Mouse (Mus musculus) left cerebral cortex, postnatal 10 days (tissue): Measurements from ENCODE around the gene Cyp1b1. TPM values are rescaled to one million over a fixed set of nuclear protein-coding genes. Genes with fewer than 3 reads are reported as not detected.

ENCODE experiments used
- DNase-seq, 2 experiments: peaks; one replicate each; pipeline ENCODE4 v3.0.0; 2021 to 2022; ENCODE audit warnings: low spot score in 2 of 2, mixed read lengths in 1 of 2; ENCODE audit errors: extremely low spot score in 1 of 2
- intact Hi-C: fragments of 180-260 bp; cut with DNase I; formaldehyde crosslinking; loops from one replicate; pipeline ENCODE4 v1.15.1; 2025
- total RNA-seq, 2 experiments: library from RNA; stranded (reverse); gene quantifications; 2 replicates each; pipeline ENCODE4 v1.2.3; 2021

Gene Cyp1b1
- total RNA-seq: 1 to 10 TPM; 3.9 to 4.1 TPM

DNA sequence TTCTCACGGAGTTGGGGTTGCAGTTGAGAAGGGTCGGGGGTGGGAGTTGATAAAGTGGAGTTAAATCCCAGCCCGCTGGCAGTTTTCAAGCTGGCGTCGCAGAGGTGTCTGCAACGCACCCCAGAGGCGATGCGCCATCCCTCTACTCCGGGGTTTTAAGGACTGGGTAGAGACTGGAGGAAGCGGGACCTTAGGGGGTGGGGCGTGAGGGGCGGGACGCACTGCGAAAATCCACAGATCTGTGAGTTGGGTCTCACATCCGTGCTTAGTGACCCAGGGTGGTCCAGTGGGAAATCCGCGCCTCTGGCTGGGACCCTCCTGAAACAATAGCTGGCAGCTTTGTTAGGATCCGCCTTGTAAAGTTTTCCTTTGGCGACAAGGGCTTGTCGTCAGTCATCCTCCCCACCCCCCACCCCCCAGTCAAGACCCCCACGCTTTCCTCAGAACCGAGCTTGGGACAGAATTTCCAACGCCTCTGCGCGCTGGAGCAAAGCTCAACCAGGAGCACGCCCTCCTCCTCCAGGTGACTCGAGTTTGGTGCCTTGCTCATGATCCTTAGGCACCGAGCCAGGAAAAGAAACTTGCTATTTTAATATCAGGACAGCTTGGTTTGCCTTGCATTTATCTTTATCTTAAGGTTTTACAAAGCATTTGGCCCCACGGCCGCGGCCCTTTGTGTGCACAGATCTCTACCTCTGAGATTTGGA lies at the start of gene Cyp1b1:
TSS of gene Cyp1b1 (minus strand) at position 131 of the 707 bp plus-strand sequence.
- intact Hi-C loops: loop anchor here (5.0 kb wide), 1 partner anchor 122 kb away; no protein-coding TSS in a partner anchor

DNA sequence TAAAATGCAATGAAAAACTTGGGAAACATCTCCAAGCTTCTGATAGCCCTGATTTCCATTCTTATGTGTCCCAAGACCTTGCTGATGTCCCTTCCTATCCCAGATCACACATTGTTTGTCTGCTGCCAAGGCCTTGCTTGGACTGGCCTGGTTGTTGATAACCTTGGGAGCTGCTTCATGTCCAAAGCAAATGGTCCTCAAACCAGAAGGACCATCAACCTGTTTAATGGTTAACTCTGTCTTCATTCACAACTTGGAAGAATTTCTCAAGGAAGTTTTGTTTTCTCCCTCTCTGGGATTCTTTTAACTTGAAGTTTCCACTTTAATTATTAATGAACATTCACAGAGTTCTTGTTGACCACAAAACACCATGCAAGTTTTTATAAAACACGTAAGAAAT lies 47.0 kb upstream of the Cyp1b1 start:
- intact Hi-C loops: no loop called here
- DNase-seq: no peak

More for the DNA sequence above, at the start of gene Cyp1b1:
- peak in 1 of 2 experiments; percentile 36 for DNase-seq

DNA sequence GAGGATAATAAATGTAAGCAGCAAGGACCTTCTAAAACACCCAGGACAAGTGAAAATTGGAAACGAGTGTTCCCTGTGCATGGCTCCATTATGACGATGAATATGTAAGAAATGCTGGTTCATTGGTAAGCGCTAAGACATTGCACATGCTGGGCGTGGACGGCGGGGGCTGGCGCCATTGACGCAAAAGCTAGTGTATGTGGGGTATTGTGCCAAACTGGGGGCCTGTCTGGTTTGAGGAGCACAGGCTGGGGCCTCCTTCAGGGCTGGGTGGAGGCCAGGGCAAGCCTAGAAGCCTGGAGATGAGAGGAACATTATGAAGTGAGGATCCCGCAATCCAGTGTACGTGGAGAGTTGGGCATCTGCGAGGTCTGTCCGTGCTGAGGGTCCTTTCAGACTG lies 39.0 kb upstream of the Cyp1b1 start:
- intact Hi-C loops: no loop called here
- DNase-seq: no peak

DNA sequence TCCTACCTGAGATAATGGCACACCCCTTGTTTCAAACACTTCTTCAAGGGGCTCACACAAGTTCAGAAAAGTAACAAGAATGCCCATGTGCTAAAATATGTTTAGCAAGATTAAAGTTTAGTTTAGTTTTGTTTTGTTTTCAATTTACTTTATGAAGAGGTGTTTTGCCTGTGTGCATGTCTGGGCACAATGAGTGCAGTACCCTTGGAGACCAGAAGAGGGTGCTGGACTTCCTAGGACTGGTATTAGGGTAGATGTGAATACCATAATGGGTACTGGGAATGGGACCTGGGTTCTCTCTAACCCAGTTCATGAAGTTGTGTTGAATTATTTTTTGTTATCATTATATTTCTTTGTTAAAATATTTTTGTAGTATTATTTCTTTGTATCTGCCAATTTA lies 38.0 kb upstream of the Cyp1b1 start:
- no peak for DNase-seq
- intact Hi-C loops: no loop called here

DNA sequence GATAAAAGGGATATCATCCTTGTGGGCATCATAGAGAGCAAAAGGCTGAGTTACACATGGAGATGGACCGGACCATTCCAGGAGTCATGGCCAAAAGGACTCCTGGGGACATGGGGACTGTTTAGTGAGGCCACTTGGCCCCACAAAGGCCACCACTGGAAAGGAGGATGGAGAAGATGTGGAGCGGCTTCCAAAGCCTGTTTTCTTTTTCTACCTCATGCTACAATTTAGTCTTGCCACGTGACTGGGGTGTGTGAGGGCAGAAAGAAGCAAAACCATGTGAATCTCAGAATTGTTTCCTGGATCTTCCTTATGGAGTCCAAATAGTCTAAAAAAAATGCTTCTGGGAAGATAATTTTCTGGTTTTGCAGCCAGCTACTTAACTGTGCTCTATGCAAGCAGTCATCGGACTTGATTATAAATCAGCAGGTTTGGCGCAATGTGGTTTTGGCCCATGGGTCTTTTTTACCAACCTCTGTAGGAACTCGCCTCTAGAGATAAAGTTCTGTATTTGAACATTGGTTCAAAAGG lies 36.9 kb upstream of the Cyp1b1 start:
- intact Hi-C loops: no loop called here

DNA sequence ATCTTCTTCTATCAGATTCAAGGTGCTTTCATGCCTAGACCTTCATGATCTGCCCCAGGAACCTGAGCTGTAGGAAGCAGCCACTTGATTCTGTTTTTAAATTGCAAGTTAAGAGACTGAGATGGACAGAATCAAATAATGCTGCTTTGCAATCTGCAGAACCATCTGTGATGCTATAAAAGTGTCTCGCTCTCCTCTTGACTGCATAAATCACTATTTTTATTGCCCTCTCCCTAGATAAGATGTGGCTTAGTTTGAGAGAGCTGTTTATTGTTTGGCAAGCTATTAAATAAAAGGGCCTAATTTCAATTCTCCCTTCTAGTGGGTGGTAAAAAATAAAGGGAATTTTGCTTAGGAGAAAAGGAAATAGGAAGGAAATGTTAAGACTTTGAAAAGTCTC lies 34.8 kb upstream of the Cyp1b1 start:
- intact Hi-C loops: no loop called here
- DNase-seq: no peak

More for the DNA sequence above, 36.9 kb upstream of the Cyp1b1 start:
- no peak for DNase-seq

DNA sequence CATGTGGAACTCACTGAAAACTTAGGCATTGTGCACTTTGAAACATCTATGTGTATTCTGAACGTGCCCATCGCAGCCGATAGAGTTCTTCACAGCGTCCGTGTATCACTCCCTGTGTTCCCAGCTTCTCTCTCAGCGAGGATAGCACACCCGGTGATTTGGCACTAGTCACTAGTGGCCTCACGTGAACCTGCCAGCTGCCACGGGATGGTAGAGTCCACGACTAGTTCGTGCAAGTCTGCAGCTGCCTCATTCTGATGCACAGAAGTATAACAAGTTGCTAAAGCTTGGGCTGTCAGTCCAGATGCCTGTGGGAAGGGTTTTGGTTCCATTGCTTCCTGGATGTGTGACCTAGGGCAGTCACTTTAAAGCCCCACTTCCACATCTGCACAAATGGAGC lies 32.1 kb upstream of the Cyp1b1 start:
- no peak for DNase-seq
- intact Hi-C loops: no loop called here

DNA sequence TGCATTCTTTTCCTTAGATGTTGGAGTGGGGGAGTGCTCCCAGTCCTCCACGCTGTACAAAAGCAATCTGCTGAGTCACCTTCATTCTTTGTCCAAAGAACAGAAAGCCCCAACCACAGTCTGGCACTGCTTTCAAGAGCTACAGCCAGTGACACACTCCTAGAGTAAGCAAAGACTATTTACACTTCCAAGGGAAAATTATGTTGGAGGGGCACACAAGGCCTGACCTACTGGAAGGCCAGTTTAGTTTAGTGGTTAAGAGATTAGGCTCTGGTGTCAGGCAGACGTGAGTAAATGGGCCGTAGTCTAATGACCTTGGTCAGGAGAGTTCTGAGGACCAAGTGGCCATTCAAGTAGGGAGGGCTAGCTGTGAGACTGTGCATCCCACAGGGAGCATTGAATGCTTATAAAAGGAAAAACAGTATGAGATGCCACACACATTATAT lies 31.3 kb upstream of the Cyp1b1 start:
- intact Hi-C loops: no loop called here
- DNase-seq: no peak

DNA sequence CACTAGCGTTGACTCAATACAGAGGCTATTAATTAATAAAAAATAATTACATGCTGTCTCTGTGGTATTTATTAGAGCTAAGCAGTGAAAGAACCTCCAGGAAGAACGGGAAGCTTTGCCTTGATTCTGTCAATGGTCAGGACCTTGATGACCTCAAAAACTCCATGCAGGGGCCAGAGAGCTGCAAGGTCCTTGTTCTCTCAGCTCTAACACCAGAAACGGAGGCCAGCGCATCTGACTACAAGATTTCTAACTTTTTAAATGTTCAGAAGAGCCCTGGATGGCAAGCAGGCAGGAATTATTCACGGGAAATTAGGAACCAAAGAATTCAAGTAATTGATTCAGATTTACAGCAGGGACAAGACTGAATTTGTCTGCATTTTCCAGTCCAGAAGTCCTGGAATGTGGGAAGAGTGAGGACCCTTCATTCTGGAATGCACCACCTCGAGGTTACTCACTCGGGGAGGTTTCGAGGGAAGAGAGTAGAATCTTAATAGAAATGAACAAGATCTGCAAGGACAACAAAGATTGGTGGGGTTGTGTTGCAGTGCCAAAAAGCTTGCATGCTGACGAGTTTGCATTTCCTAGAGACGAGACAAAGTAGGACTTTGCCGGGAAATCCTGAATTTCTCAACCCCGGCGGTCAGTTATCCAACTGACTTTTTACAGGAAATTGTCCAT lies 30.3 kb upstream of the Cyp1b1 start:
- DNase-seq: no peak
- intact Hi-C loops: no loop called here

DNA sequence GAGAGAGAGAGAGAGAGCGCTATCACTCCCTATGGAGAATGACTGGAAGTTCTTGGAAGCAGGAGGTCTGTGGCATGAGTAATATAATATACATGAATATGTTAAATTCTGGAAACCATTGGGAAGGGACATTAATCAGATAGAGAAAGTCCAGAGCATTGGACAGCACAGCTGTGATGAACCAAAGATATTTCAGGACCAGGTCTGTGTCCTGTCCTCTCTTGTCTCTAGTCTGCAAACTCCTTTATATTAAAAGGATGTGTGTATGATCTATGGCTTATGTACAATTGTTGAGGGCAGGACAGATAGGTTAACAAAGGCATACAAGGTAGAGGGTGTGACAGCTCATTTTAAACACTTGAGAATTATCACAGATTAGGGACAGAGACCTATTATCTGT lies 28.6 kb upstream of the Cyp1b1 start:
- intact Hi-C loops: no loop called here
- no peak for DNase-seq

DNA sequence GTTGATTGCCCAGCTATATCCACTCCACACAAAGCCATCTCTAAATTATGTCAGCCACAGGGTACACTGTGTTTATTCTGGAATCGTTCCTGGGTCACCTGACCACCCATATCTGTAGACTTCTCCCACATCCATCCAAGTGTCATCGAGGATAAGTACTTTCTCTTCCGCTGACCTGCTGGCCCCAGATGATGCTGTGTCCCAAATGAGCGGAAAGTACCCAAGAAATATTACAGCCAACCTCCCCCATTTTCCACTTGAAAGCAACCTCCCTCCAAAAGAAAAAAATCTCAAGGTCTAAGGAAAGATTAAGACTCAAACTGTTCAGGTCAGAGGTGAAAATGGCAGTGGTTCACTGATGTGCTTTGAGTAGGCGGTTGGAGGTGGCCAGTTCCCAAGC lies 27.8 kb upstream of the Cyp1b1 start:
- intact Hi-C loops: no loop called here
- DNase-seq: no peak

DNA sequence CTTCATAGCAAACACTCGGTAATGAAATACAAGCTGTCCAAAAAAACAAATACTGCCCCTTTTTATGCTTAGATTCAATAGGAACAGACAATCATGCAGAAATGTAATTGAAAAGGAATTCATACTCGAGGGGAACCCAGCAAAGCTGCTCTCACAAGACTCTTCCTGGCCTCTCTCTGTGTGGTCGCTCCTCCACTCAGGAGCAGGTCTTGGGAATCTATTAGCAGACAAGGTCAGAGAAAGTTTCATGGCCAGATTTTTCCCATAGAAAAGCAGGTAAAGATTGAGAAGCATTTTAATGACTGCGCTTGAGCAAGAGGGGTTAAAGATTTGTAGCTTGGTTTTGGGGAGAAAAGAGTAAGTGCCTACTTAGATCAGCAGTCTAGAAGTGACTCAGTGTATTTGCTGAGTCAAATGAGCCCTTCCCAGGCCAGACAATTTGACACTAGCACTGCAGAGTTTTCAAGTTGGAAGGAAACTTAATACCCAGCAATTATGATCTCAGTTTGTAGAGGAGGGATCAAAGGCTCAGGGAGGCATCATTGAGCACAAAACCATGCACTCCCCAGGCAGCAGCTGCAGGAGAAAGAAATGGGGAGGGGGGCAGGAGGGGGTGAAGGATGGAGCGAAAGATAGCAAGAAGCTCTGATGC lies 24.1 kb upstream of the Cyp1b1 start:
- no peak for DNase-seq
- intact Hi-C loops: no loop called here

DNA sequence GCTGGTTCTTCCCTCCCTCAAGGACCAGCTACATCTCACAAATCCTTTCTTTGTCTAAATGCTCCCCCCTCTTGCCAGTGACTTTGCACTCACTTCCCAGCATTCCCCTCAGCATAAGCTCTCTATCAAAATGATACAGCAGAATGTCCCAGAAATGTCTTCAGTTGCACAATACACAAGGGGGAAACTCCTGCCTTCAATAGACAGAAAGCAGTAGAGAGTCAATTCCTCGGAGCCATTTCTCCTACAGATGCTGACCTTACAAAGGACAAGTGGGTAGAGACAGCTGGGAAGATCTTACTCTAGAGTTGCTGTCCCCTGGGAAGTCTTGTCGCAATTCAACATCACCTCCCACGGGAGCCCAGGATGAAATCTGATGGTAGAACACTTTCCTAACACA lies 22.7 kb upstream of the Cyp1b1 start:
- DNase-seq: no peak
- intact Hi-C loops: no loop called here

DNA sequence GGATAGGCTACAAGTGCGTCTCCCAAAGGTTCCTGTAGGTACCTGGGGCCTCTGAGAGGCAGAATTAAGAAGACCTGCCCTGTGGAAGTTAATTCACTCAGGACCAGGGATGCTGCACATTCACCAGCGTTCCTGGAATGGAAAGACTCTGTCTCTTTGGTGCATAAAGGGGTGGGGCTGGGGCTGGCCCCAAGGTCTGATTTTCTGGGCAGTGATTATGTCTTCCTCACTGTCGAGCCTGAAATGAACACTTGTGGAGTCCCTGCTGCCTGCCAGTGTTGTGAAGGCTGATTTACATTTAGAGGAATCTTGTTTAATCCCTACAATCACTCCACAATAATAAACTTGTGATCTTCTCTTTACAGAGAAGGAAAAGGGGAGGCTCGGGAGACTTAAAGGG lies 18.2 kb upstream of the Cyp1b1 start:
- DNase-seq: no peak
- intact Hi-C loops: no loop called here

DNA sequence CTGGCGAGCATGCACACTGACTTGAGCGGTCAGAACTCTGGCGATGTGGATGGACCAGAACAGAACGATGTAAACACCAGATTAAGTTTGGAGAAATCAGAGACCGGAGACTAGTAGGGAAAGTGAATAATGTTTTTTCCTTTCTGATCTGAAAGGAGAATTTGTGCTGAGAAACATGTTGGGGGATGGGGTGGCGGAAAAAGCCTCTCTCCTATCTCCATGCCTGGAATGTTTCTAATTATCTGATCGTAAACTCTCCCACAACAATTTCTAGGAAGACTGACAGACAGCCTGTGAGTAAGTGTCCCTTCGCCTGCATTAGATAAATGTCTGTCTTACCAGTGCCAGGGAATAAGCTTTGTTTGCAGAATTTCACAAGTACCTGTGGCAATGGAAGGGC lies 16.1 kb upstream of the Cyp1b1 start:
- intact Hi-C loops: no loop called here
- DNase-seq: no peak

DNA sequence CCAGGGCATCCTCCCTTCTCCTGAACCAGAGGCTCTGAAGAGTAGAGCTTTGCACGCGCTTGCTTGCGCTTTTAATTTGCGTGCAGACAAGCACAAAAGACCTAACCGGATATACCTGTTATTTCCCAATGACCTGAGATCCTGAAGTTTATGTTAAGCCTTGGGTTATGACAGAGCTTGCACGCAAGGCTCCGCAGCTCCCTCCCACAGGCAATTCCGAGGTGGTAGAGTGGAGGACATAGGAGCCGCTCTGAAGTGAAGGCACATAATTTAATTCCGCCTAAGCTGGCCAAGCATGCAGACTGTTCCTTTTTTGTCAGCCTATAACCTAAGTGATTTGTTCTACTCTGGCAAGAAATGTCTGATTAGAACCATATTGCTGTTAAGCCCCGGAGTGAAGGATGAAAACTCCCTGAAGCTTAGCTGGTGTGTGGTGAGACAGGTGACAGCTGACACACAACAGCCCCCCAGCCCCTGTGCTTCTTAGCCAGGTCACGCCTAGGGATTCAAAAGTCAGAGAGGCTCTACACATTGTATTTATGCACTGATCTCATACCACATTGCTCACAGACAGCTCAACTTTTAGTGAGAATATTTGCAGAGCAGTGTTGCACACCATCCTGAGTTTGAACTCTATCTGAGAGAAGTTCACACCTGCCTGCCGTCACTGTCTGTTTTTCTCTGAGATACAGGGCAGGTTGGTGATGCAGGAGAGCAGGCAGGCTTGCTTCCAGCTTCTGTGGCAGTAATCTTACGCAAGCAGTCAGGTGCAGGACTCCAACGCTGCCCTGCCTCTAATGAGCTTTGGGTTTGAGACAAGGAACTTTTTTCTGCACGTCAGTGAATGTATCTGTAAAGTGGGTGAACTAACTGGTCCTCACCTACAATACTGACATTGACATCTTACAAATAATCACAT lies 14.0 kb upstream of the Cyp1b1 start:
- DNase-seq: no peak
- intact Hi-C loops: no loop called here

DNA sequence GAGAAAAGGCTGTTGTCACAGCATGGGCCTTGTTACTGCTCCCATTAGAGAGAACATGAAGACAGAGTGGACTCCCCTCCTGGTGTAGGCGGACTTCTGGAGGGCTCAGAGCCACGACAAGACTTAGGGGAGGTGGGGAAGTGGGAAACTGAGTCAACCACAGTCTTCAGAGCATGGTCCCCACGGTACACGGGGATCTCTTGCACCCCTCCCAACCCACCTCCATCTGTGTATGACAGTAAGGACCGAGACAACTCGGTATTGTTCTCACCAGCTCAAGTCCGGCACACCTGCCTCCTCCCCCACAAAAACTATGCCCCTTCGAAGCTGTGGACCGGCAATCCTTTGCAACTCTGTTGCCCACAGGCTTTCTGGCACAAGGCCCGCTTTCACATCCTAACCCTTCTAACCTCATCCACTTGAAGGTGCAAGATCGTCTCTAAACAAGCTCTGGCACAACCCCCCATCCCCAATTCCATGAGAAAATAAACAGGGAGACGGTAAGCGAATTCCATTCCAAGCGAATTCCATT lies 13.3 kb upstream of the Cyp1b1 start:
- DNase-seq: no peak
- intact Hi-C loops: no loop called here

DNA sequence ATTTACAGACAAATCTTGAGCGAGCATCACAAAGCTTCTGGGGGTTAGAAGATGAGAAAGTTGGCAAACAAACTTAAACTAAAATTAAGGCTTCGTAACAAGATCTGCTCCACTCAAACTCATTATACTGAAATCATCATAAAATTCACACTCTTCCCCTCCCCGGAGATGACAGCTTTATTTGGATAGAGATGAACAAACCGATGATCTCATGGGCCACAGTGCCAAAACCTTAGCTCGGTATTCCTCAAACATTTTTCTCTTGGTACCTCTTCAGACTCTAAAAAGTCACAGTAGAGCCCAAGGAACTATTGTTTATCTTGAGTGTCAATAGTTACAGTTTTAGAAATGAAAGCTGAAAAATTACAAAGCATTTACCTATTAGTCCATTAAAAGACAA lies 11.8 kb upstream of the Cyp1b1 start:
- intact Hi-C loops: no loop called here
- no peak for DNase-seq

DNA sequence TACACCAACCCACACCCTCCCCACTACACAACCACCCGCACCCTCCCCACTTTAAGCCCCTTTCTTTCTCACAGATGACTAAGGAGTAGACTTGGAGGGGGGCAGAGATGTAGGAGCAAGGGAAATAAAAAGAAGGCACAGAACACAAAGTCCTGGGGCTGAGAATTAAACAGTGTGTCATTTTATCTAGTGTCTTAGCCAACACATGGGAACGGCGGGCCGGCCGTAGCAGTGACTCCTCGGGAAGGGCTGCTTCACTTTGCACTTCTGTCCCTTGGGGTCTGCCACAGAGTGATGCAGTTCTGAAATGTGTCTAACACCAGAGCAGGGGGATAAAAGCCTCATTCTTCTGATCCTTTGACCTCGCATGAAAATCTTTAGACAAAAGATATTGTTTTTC lies 5.8 kb upstream of the Cyp1b1 start:
- no peak for DNase-seq
- intact Hi-C loops: no loop called here
